Mouse (Mus musculus) cerebellum, adult 2 months (tissue): ENCODE measurements around the gene Nbl1. TPM values are rescaled to one million over a fixed set of nuclear protein-coding genes. Genes with fewer than 3 reads are reported as not detected.

Experiments
- DNase-seq, 2 experiments: peaks; one replicate each; pipeline ENCODE4 v3.0.0; 2021
- H3K27ac ChIP-seq: fragments of 200-500 bp; 2 replicates; pipeline ENCODE4 v1.5.1; 2012; ENCODE audit warnings: low read length, control low read depth, inconsistent platforms; ENCODE audit not compliant: insufficient read depth
- H3K27me3 ChIP-seq: fragments of 200-500 bp; 2 replicates; pipeline ENCODE4 v1.6.1; 2012; ENCODE audit warnings: inconsistent platforms, mild to moderate bottlenecking, low read length, moderate library complexity; ENCODE audit not compliant: control insufficient read depth, insufficient read depth
- H3K4me1 ChIP-seq: fragments of 200-500 bp; 2 replicates; pipeline ENCODE4 v1.6.1; 2011; ENCODE audit warnings: low read length; ENCODE audit not compliant: control insufficient read depth, insufficient read depth
- H3K4me3 ChIP-seq: fragments of 200-500 bp; replicated peaks from 2 replicates; pipeline ENCODE3; 2011; ENCODE audit warnings: mild to moderate bottlenecking, low read depth, low read length, control low read depth; ENCODE audit not compliant: insufficient read depth
- CTCF ChIP-seq: fragments of 200-500 bp; IDR thresholded peaks from 2 replicates; pipeline ENCODE4 v1.5.1; 2011; ENCODE audit warnings: low read depth, mild to moderate bottlenecking, control low read depth, low read length, moderate library complexity, borderline replicate concordance; ENCODE audit not compliant: insufficient read depth
- POLR2A ChIP-seq: fragments of 200-500 bp; IDR thresholded peaks from 2 replicates; pipeline ENCODE4 v1.6.1; 2011; ENCODE audit warnings: low read length, control low read depth, borderline replicate concordance; ENCODE audit not compliant: insufficient read depth
- WGBS: fragments of 180-500 bp; shearing (Covaris S2); methylation state at CpG from one replicate; pipeline ENCODE4 v1.1.7; 2018; 5-methylcytosine and 5-hydroxymethylcytosine counted together
- polyA plus RNA-seq: library from polyadenylated mRNA; depleted of rRNA; stranded (reverse); fragments of >200 nt; gene quantifications from 2 replicates; pipeline ENCODE4 v1.2.3, GENCODE M21; 2012

Nbl1 gene
- polyA plus RNA-seq, 1 experiment: 55.0 TPM

DNA sequence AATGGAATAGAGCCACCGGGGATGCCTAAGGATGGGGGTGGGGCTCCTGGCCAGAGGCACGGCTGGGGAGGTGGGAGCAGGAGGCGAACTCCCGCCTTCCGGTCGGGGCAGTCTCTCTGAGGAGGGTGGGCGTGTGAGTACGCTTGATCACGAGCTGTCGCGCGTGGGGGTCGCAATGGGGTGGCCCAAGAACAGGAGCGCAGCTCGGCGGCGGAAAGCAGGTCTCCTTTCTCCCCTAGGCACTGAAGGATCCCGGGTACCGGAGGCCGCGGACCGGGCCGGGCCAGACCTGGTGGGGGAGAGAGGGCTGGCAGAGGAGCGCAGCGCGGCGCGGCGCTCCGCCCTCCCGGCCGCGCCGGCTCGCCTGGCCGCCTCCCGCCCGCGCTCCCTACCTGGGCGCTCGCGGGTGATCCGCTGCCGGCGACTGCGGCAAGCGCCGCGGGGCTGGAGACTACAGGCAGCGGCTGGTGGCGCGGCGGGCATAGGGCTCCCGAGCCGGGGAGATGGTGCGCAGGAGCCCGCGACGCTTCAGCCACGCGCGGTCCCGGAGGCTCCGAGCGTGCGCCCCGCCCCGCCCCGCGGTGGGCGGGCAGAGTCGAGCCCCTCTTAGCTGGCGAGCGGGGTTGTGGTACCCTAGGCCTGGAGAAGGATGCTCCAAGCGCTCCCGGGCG is 17.6 kb downstream of the Nbl1 start, which contains the start of gene Htr6:
TSS of gene Htr6 (minus strand) at position 530 of the 671 bp plus-strand sequence.
- under 1% methylated on average over 74 of the region's 77 CpGs for WGBS
- TF ChIP-seq POLR2A (no peak), CTCF (no peak)
- Histone ChIP-seq H3K4me3 (peak within 1 kb of the TSS; percentile 33), H3K27ac (no peak within 1 kb of the TSS), H3K27me3 (peaks cover 1% of the 10 kb centered on the region; the same call in 1 of the 2 replicates), H3K4me1 (peaks cover 4% of the 10 kb centered on the region; the same call in 1 of the 2 replicates)
- DNase-seq: peak in 1 of 2 experiments; percentile 27

DNA sequence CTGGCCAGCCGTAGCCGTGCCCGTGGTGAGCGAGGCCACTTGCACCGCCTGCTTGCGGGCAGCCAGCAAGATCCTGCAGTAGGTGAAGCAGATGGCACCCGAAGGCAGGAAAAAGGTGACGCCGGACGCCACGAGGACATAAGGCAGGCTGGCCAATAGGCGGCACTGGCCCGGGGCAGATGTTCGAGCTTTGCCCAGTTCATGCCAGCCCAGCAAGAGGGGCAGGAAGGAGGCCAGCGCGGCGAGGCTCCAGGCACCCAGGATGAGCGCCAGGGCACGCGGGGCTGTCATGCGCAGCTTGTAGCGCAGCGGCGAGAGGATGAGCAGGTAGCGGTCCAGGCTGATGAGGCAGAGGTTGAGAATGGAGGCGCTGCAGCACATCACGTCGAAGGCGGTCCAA is 18.7 kb downstream of the Nbl1 start:
- peak; percentile 34 to 36 for DNase-seq
- no peak for TF ChIP-seq CTCF
- TF ChIP-seq POLR2A: no peak
- Histone ChIP-seq H3K4me1 (peaks cover 4% of the 10 kb centered on the region; the same call in 1 of the 2 replicates), H3K27me3 (peaks cover 1% of the 10 kb centered on the region; the same call in 1 of the 2 replicates), H3K4me3 (no peak overlapping the region), H3K27ac (no peak overlapping the region)
- WGBS: 6% methylated on average over 29 of the region's 29 CpGs

DNA sequence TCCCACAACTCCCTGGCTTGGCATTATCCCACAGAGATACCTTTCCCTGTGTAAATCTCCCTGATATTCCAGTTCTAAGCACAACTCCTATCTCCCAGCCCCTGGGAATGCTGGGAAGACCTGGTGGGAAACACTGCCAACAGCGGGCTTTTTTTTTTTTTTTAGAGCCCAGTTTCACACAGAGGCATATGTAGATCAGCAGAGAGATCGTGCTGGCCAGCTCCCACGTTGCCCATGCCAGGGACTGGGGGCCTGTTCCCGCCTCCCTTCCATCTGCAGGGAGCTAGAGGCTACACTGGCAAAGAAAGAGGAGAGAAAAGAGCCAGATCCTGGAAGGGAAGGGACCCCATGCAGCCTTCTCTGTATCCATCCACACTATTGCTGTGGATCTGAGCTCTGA is 24.5 kb downstream of the Nbl1 start:
- H3K4me1 ChIP-seq: no peaks in the 10 kb centered on the region; the same call in 1 of the 2 replicates
- H3K4me3 ChIP-seq: no peak overlapping the region
- no peak overlapping the region for H3K27ac ChIP-seq
- TF ChIP-seq POLR2A: no peak
- no peak for TF ChIP-seq CTCF
- no peaks in the 10 kb centered on the region for H3K27me3 ChIP-seq
- DNase-seq: no peak
- WGBS: 14% methylated on average over 4 of the region's 4 CpGs

DNA sequence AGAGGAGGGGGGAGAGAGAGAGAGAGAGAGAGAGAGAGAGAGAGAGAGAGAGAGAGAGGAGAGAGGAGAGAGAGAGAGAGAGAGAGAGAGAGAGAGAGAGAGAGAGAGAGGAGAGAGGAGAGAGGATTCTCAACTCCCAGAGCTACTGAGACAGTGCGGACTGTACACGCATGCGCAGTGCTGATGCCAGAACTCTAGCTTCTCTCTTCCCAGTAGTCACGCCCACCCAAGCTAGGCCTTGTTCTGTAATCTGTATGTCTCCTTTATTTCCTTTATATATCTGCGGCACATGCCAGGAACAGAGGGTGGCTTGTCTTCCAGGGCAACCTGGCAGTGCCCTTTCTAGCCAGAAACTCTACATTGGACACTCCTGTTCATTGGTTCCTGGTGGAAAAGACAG is 28.0 kb downstream of the Nbl1 start:
- TF ChIP-seq POLR2A (no peak), CTCF (no peak)

DNA sequence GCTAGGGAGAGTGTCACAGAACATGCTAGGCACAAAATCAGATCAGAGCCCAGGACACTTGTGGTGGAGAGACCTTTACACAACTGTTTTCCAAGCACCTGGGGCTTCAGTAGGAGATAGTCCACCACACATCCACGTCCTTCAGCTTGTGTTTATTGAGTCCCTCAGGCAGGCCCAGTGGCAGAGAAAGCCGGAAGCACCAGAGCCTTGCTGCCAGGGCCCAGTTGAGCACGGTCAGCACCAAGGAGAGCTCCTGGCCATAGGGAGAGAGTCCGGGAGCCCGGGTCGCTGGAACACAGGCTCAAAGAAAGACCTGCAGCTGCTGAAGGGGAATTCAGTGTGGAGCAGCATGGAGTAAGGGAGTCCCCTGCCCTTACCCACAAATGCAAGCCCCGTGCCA is 33.2 kb downstream of the Nbl1 start:
- TF ChIP-seq CTCF: no peak
- no peak overlapping the region for H3K27ac ChIP-seq
- 76% methylated on average over 7 of the region's 7 CpGs for WGBS

More for the DNA sequence above, 28.0 kb downstream of the Nbl1 start:
- Histone ChIP-seq H3K4me1 (no peaks in the 10 kb centered on the region; the same call in 1 of the 2 replicates), H3K27ac (no peak overlapping the region), H3K4me3 (no peak overlapping the region), H3K27me3 (no peaks in the 10 kb centered on the region)
- WGBS: 84% methylated on average over 5 of the region's 5 CpGs
- DNase-seq: no peak

DNA sequence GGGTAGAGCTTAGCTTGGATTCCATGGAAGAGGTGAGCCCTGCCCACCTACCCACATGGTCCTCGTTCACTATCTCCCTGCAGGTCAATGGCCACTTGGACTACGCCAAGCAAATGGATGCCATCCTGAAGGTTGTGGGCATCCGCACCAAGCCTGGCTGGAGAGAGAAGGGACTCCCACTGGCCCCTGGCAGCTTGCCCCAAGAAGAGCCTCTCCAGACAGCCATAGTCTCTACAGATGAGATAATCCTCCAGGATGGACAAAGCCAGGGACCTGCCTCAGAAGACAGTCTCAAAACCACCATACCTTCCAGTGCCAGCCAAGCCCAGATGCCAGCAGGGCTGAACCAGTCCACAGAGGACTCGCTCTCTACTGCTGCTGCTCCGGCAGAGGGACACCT is 34.8 kb downstream of the Nbl1 start:
- H3K27ac ChIP-seq: no peak overlapping the region
- no peaks in the 10 kb centered on the region for H3K27me3 ChIP-seq
- H3K4me3 ChIP-seq: no peak overlapping the region
- 63% methylated on average over 5 of the region's 5 CpGs for WGBS
- no peak for DNase-seq
- H3K4me1 ChIP-seq: peaks cover 14% of the 10 kb centered on the region; the same call in 1 of the 2 replicates
- no peak for TF ChIP-seq CTCF
- no peak for TF ChIP-seq POLR2A

More for the DNA sequence above, 33.2 kb downstream of the Nbl1 start:
- Histone ChIP-seq H3K4me1 (peaks cover 14% of the 10 kb centered on the region; the same call in 1 of the 2 replicates), H3K4me3 (no peak overlapping the region), H3K27me3 (no peaks in the 10 kb centered on the region)
- DNase-seq: no peak

DNA sequence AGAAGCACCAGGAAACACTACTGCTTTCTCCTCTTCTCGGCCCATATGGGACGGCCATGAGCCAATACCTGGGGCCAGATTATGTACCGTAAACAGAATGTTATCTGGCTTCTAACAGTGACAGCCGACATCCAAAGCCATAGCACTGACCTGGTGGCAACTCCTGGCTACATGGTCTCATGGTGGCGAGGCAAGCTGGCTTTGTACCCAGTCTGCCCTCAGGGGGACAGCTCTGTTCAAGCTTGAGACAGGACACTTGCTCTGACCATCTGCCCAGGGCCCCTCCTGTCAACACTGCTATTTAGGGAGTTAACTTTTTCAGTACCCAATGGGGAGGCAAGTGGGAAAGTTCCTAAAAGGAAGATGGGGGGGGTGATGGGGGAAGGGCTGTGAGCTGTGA is 35.5 kb downstream of the Nbl1 start:
- no peak overlapping the region for H3K27ac ChIP-seq
- no peaks in the 10 kb centered on the region for H3K27me3 ChIP-seq
- TF ChIP-seq CTCF (no peak), POLR2A (no peak)
- H3K4me1 ChIP-seq: peaks cover 14% of the 10 kb centered on the region; the same call in 1 of the 2 replicates
- WGBS: 44% methylated on average over 5 of the region's 5 CpGs
- no peak for DNase-seq
- H3K4me3 ChIP-seq: no peak overlapping the region

DNA sequence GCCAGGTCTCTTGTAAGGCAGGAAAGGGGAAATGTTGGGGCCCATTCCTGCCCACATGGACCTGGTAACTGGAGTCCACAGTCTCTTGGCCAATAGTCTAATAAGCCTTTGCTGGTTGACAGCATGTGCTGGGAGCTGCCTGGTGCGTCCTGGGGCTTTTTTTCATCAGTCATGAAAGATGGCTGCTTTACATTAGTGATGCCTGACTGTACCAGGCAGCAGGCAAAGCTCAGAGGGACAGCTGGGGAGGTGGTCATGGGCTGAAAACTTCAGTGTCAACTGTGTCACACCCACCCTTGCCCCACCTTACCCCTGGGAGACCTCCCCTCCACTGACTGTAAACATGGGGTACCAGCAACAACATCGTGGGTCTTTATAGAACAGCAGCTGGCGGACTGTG is 37.0 kb downstream of the Nbl1 start:
- TF ChIP-seq POLR2A (no peak), CTCF (no peak)
- no peak overlapping the region for H3K27ac ChIP-seq
- H3K4me1 ChIP-seq: peaks cover 14% of the 10 kb centered on the region; the same call in 1 of the 2 replicates
- WGBS: 43% methylated on average over 3 of the region's 3 CpGs
- no peak overlapping the region for H3K4me3 ChIP-seq
- no peaks in the 10 kb centered on the region for H3K27me3 ChIP-seq
- DNase-seq: no peak
